Mouse (Mus musculus) thymus, adult 2 months (tissue): Measurements from ENCODE around the gene H2-Oa. TPM values are rescaled to one million over a fixed set of nuclear protein-coding genes. Genes with fewer than 3 reads are reported as not detected.

Experiments
- DNase-seq: peaks from one replicate; pipeline ENCODE4 v3.0.0; 2021
- H3K27ac ChIP-seq: fragments of 200-500 bp; 2 replicates; pipeline ENCODE4 v1.5.1; 2012; ENCODE audit warnings: low read length, control low read depth; ENCODE audit not compliant: control insufficient read depth, insufficient read depth
- H3K27me3 ChIP-seq: fragments of 200-500 bp; 2 replicates; pipeline ENCODE4 v1.6.1; 2012; ENCODE audit warnings: mild to moderate bottlenecking, low read length, moderate library complexity, mixed read lengths; ENCODE audit not compliant: control insufficient read depth, insufficient read depth
- H3K36me3 ChIP-seq: fragments of 200-500 bp; 2 replicates; pipeline ENCODE4 v1.6.1; 2012; ENCODE audit warnings: mild to moderate bottlenecking, low read length, moderate library complexity; ENCODE audit not compliant: control insufficient read depth, insufficient read depth
- H3K4me1 ChIP-seq: fragments of 200-500 bp; replicated peaks from 2 replicates; pipeline ENCODE4 v1.6.1; 2012; ENCODE audit warnings: low read length; ENCODE audit not compliant: control insufficient read depth, insufficient read depth
- H3K4me3 ChIP-seq: fragments of 200-500 bp; 2 replicates; pipeline ENCODE4 v1.5.1; 2012; ENCODE audit warnings: mild to moderate bottlenecking, low read length, control low read depth, moderate library complexity; ENCODE audit not compliant: control insufficient read depth, insufficient read depth
- CTCF ChIP-seq: fragments of 200-500 bp; IDR thresholded peaks from 2 replicates; pipeline ENCODE4 v1.5.1; 2012; ENCODE audit warnings: mild to moderate bottlenecking, control low read depth, low read length, moderate library complexity, borderline replicate concordance; ENCODE audit not compliant: control insufficient read depth, poor library complexity, insufficient read depth; ENCODE audit errors: extremely low read depth
- POLR2A ChIP-seq: fragments of 200-500 bp; IDR thresholded peaks from 2 replicates; pipeline ENCODE4 v1.6.1; 2012; ENCODE audit warnings: mild to moderate bottlenecking, low read length, control low read depth, moderate library complexity; ENCODE audit not compliant: control insufficient read depth, poor library complexity, insufficient read depth; ENCODE audit errors: extremely low read depth
- WGBS: fragments of 180-500 bp; shearing (Covaris S2); methylation state at CpG from one replicate; pipeline ENCODE4 v1.1.7; 2018; 5-methylcytosine and 5-hydroxymethylcytosine counted together
- polyA plus RNA-seq: library from polyadenylated mRNA; depleted of rRNA; stranded (reverse); fragments of >200 nt; gene quantifications from 2 replicates; pipeline ENCODE4 v1.2.3, GENCODE M21; 2012; rRNA removed

H2-Oa gene
- polyA plus RNA-seq = 122 and 154 TPM in 2 replicates

- DNase-seq = peak; percentile 67
- peak within 1 kb of the TSS; percentile 71 for H3K4me3 ChIP-seq
Measured at GRCm38 (mm10) chr17:34092197-34092875, at the start of gene H2-Oa. H2-Oa (plus strand) TSS chr17:34092340.

GRCm38 (mm10) chr17:34045941-34046340, 46.2 kb upstream of the H2-Oa start:
- Histone ChIP-seq H3K27me3 (no peaks in the 10 kb centered on the region), H3K4me3 (no peak overlapping the region), H3K36me3 (no peaks in the 10 kb centered on the region), H3K4me1 (peaks cover 11% of the 10 kb centered on the region), H3K27ac (no peak overlapping the region)
- WGBS = 92% methylated on average over 14 of the region's 14 CpGs
- no peak for TF ChIP-seq CTCF
- TF ChIP-seq POLR2A = no peak
- DNase-seq = no peak

More at GRCm38 (mm10) chr17:34092197-34092875, at the start of gene H2-Oa:
- Histone ChIP-seq H3K36me3 (no peaks in the 10 kb centered on the region), H3K27ac (peak within 1 kb of the TSS; percentile 94), H3K4me1 (peaks cover 49% of the 10 kb centered on the region), H3K27me3 (no peaks in the 10 kb centered on the region)
- peak; percentile 50; the same call in 1 of the 2 replicates for TF ChIP-seq POLR2A
- TF ChIP-seq CTCF = no peak
- 3% methylated on average over 11 of the region's 11 CpGs for WGBS

DNA sequence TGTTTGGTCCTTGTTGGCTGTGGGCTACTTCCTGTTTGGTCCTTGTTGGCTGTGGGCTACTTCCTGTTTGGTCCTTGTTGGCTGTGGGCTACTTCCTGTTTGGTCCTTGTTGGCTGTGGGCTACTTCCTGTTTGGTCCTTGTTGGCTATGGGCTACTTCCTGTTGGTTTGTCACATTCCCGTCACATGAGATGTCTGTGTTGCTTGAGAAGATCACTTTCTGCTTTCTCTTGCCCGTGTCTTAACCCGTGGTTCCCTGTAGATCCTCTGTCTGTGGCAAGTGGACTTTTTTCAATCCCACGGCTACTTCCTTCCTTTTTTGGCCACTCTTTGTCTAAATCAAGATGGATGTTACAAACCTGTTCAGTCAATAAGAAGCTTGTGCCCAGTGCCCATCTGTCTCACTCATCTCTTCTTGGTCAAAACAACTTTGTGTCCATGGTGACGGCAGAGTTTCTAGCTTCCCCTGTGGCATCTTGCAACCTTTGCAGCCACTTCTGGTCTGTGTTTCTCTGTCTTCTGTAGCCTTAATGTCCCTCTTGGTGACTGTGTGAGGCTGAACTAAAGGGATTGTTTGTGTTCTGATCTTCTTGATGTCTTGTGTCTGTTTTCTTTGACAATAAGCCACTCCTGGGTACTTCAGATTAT, 44.6 kb upstream of the H2-Oa start:
- H3K27ac ChIP-seq = no peak overlapping the region; the same call in 1 of the 2 replicates
- WGBS = 60% methylated on average over 5 of the region's 5 CpGs

DNA sequence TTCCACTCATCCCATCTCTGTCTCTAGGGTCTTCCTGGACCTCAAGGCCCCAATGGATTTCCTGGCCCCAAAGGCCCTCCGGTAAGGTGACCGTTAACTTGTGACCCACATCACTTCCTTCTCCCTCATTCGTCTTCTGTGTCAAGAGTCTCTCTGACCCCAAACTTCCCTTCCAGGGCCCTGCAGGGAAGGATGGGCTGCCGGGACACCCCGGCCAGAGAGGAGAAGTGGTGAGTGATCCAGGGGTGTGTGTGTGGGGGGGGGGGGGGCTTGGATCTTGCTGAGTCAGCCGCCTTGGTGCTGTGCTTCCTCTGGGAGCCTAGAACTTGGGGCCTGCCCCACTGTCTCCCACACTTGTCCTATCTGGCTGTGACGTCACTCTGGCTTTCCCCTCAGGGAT, 34.9 kb upstream of the H2-Oa start:
- TF ChIP-seq POLR2A (no peak), CTCF (no peak)
- no peak overlapping the region for H3K27ac ChIP-seq
- DNase-seq = no peak
- no peak overlapping the region for H3K4me3 ChIP-seq
- no peaks in the 10 kb centered on the region for H3K27me3 ChIP-seq
- no peaks in the 10 kb centered on the region for H3K36me3 ChIP-seq
- H3K4me1 ChIP-seq = peaks cover 5% of the 10 kb centered on the region; the same call in 1 of the 2 replicates
- WGBS = 46% methylated on average over 7 of the region's 7 CpGs

More for the DNA sequence above, 44.6 kb upstream of the H2-Oa start:
- no peaks in the 10 kb centered on the region for H3K27me3 ChIP-seq
- TF ChIP-seq CTCF (no peak), POLR2A (no peak)
- H3K4me1 ChIP-seq = peaks cover 5% of the 10 kb centered on the region
- no peaks in the 10 kb centered on the region for H3K36me3 ChIP-seq
- H3K4me3 ChIP-seq = no peak overlapping the region
- no peak for DNase-seq

DNA sequence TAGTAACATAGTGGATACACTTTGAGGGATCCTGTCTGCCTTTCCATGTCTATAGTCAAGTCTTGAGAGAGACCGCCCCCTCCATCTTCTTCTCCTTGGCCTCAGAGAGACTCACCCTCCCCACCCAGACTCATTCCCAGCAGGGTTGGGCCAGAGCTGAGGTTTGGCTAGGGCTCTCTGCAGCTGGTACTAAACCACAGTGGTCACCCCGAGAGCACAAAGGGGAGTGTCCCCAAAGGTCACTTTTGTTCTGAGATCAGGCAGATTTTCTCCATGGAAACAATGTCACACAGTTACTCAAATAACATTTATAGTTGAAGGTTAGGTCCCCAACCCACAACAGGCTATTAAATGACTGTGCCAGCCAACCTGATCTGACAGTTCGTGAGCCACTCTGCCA, 23.3 kb upstream of the H2-Oa start:
- no peaks in the 10 kb centered on the region for H3K36me3 ChIP-seq
- no peak overlapping the region for H3K4me3 ChIP-seq
- WGBS = 45% methylated on average over 3 of the region's 3 CpGs
- TF ChIP-seq CTCF (no peak), POLR2A (no peak)
- H3K27me3 ChIP-seq = no peaks in the 10 kb centered on the region
- no peak overlapping the region for H3K27ac ChIP-seq
- DNase-seq = no peak
- H3K4me1 ChIP-seq = peaks cover 7% of the 10 kb centered on the region

DNA sequence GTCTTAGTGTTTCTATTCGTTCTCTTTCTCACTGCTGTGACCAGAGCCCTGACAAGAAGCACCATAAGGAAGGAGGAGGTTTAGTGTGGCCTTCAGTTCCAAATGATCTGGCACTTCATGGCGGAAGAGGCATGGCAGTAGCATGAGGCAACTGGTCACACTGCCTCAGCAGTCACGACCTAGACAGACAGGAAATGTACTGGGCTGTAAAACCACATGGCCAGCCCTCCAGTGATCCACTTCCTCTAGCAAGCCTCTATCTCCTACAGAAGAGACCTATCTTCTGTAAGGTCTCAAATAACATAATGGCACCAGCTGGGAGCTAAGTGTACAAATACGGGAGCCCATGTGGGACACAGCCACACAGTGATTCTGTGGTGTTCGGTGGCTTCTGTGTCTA, 20.0 kb upstream of the H2-Oa start:
- peaks cover 7% of the 10 kb centered on the region for H3K4me1 ChIP-seq
- no peak for DNase-seq
- WGBS = 66% methylated on average over 5 of the region's 5 CpGs
- H3K36me3 ChIP-seq = no peaks in the 10 kb centered on the region
- H3K4me3 ChIP-seq = no peak overlapping the region
- no peaks in the 10 kb centered on the region for H3K27me3 ChIP-seq
- no peak overlapping the region for H3K27ac ChIP-seq
- TF ChIP-seq POLR2A = no peak
- TF ChIP-seq CTCF = no peak

GRCm38 (mm10) chr17:34075271-34075670, 16.9 kb upstream of the H2-Oa start:
- no peak overlapping the region for H3K27ac ChIP-seq
- 20% methylated on average over 7 of the region's 7 CpGs for WGBS

More at GRCm38 (mm10) chr17:34075271-34075670, 16.9 kb upstream of the H2-Oa start:
- DNase-seq = peak; percentile 80
- Histone ChIP-seq H3K4me3 (no peak overlapping the region), H3K36me3 (no peaks in the 10 kb centered on the region), H3K4me1 (peaks cover 7% of the 10 kb centered on the region), H3K27me3 (no peaks in the 10 kb centered on the region)
- TF ChIP-seq POLR2A (no peak), CTCF (no peak)
